Mouse (Mus musculus): ENCODE data around the gene Actg1.

- TF ChIP-seq CTCF (IDR thresholded peaks at IDR 0.05; ENCODE audit: low read depth, low read length) (no peak), POLR2A (IDR thresholded peaks at IDR 0.05; ENCODE audit: extremely low read depth, insufficient read depth, low read length) (no peak)
Measured at GRCm38 (mm10) chr11:120312069-120312468, 36.3 kb downstream of the Actg1 start.
